Mouse (Mus musculus): ENCODE measurements at regions not wholly inside any gene's neighbourhood (a gene's known extent, or its start where the extent isn't known, plus 50 kb on each side); places are given as distances from the start of the nearest gene placed in this dataset.
"Not testable (repeated sequence)": the region's sequence is repeated elsewhere in the genome, so short reads cannot be mapped to it uniquely, and the experiment has no call there.

DNA sequence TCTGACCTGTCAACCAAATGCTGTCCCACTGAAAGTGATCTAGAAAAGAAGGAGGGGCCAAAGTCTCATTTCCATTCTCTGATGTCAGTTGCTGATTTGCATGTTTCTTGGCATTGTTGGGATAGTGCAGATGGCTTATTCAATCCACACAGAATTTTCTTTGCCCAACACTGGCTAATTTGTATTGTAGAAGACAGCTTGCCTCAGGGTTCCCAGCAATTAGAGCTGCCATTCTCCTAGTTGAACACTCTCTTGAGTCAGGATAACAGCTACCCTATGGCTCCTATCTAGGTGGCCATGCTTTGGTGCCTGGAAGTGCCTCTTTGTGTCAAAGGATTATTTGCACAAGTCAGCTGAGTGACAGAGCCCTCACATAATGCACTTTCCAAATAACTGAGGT is 569.0 kb downstream of the Lrriq3 start:
- no peak overlapping the region for H3K9ac ChIP-seq (replicated peaks; ENCODE audit: low read length)
- no peak overlapping the region for H3K4me3 ChIP-seq (replicated peaks; ENCODE audit: low read depth, low read length)
- DNase-seq (no peak), ATAC-seq (ENCODE audit: low FRiP score, low TSS enrichment) (no peak)
- H3K27ac ChIP-seq (replicated peaks; ENCODE audit: low read depth, low read length): no peak overlapping the region
- H3K4me2 ChIP-seq (ENCODE audit: low read length): no peak overlapping the region
- no peaks in the 10 kb centered on the region for H3K27me3 ChIP-seq (ENCODE audit: control insufficient read depth, insufficient read depth, low read length)
- no peaks in the 10 kb centered on the region for H3K4me1 ChIP-seq (ENCODE audit: control insufficient read depth, insufficient read depth, low read length)
- H3K9me3 ChIP-seq (ENCODE audit: control insufficient read depth, low read length): no peaks in the 10 kb centered on the region
- no peaks in the 10 kb centered on the region for H3K36me3 ChIP-seq (ENCODE audit: control insufficient read depth, insufficient read depth, low read length)

DNA sequence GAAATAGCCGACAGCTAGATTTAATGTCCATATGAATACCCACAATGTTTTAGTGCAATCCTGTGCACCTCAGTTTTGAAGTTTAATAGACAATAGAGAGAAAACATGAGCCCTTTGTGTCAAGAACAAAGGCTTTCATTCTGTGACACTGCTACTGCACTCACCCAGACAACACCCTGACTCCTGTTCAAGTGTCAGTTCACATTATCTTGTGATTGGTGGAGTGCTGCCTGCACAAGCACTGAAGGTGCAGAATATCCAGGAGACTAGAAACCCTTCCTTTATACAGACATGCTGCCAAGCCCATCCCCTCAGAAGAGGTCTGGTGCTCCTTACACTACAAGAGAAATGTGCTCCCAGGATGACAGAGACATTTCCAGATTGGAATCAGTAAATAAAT is 579.3 kb downstream of the Lrriq3 start:
- ATAC-seq (ENCODE audit: low FRiP score, low TSS enrichment): no peak
- Histone ChIP-seq H3K27me3 (ENCODE audit: control insufficient read depth, insufficient read depth, low read length) (no peaks in the 10 kb centered on the region), H3K4me1 (ENCODE audit: control insufficient read depth, insufficient read depth, low read length) (no peaks in the 10 kb centered on the region), H3K4me2 (ENCODE audit: low read length) (no peak overlapping the region), H3K9me3 (ENCODE audit: control insufficient read depth, low read length) (no peaks in the 10 kb centered on the region), H3K9ac (replicated peaks; ENCODE audit: low read length) (no peak overlapping the region), H3K36me3 (ENCODE audit: control insufficient read depth, insufficient read depth, low read length) (no peaks in the 10 kb centered on the region), H3K4me3 (replicated peaks; ENCODE audit: low read depth, low read length) (no peak overlapping the region), H3K27ac (replicated peaks; ENCODE audit: low read depth, low read length) (no peak overlapping the region)
- WGBS: 22% methylated on average over 1 of the region's 1 CpGs
- DNase-seq: peak; percentile 8

DNA sequence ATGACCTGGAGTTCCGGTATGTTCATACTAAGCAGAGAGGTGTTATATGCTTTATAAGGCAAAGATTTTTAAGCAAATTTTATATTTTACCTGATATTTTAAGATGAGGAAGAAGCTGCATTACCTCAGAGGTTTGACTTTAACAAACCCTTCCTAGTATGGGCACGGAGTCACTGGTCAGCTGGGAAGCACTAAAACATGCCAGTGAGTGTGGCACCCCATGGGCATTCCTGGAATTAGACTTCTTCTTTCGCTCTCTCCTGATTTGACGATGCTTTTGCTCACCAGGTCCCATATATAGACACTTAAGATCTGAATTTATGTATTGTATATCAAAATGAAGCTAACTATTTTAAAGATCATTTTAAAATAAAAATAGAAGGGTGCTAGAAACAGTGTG is 587.0 kb downstream of the Lrriq3 start:
- ATAC-seq (ENCODE audit: low FRiP score, low TSS enrichment) (no peak), DNase-seq (no peak)
- no peaks in the 10 kb centered on the region for H3K27me3 ChIP-seq (ENCODE audit: control insufficient read depth, insufficient read depth, low read length)
- no peak overlapping the region for H3K4me2 ChIP-seq (ENCODE audit: low read length)
- no peak overlapping the region for H3K9ac ChIP-seq (replicated peaks; ENCODE audit: low read length)
- H3K4me1 ChIP-seq (ENCODE audit: control insufficient read depth, insufficient read depth, low read length): no peaks in the 10 kb centered on the region
- no peaks in the 10 kb centered on the region for H3K36me3 ChIP-seq (ENCODE audit: control insufficient read depth, insufficient read depth, low read length)
- WGBS: 82% methylated on average over 4 of the region's 4 CpGs
- H3K9me3 ChIP-seq (ENCODE audit: control insufficient read depth, low read length): no peaks in the 10 kb centered on the region
- H3K27ac ChIP-seq (replicated peaks; ENCODE audit: low read depth, low read length): no peak overlapping the region
- no peak overlapping the region for H3K4me3 ChIP-seq (replicated peaks; ENCODE audit: low read depth, low read length)

DNA sequence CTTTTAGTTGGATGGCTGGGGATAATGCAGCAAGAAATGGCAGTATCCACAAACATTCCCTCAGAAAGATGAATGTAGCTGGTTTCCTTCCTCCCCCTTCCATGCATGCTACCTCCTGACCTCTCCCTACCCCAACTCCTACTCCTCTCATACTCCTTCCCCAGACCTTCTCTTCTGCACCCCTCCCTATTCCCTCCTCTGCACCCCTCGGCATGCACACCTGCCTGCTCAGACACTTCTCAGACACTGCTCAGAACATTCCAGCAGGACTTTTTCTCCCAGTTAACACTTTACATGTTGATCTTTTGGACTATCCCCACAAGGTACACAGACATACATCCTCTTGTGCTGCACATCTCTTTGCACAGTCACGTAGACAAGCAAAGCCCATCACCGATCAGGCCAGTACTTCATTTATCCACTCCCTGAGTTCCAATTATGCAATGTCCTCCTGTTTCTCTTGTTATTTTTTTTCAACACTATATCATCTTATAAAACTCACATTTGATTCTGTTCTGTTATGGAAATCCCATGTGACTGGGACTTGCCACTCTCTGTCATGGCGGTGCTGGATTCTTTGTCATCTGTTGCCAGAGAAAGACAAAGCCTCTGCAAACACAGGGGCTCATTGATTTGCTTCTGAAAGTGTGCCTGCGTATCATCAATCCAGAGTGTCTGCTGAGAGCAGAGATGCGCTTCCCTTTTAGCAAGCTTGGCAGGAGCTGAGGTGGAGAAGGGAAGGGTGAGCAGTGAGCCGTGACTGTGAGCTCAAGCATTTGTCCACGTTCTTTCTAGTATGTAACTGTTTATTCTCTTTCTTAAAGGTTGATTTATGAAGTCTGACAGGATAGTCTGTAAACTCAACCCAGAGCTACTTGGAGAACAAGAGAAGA is 589.9 kb downstream of the Lrriq3 start:
- Histone ChIP-seq H3K9me3 (ENCODE audit: control insufficient read depth, low read length) (no peaks in the 10 kb centered on the region), H3K4me3 (replicated peaks; ENCODE audit: low read depth, low read length) (no peak overlapping the region), H3K36me3 (ENCODE audit: control insufficient read depth, insufficient read depth, low read length) (no peaks in the 10 kb centered on the region), H3K27me3 (ENCODE audit: control insufficient read depth, insufficient read depth, low read length) (no peaks in the 10 kb centered on the region), H3K4me1 (ENCODE audit: control insufficient read depth, insufficient read depth, low read length) (no peaks in the 10 kb centered on the region), H3K27ac (replicated peaks; ENCODE audit: low read depth, low read length) (no peak overlapping the region), H3K4me2 (ENCODE audit: low read length) (no peak overlapping the region), H3K9ac (replicated peaks; ENCODE audit: low read length) (no peak overlapping the region)
- ATAC-seq (ENCODE audit: low FRiP score, low TSS enrichment) (no peak), DNase-seq (peak; percentile 37)
- 37% methylated on average over 8 of the region's 8 CpGs for WGBS

DNA sequence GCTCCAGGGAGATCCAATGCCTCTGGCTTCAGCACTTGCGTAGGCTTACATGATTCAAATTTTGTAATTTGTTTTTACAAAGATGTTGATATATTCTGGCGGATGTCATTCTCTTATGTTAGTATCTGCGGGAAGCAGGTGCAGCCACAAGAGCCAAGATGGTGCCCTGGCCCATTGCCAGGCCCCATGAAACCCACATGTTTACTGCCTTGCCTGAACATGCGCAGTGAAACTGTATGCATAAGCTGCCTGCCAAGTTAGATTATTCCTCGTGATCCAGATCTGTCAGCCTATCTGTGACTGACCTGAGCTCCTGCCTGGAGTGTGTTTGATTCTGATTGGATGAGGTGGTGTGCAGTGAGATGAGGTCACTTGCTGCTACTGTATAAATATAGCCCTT is 595.1 kb downstream of the Lrriq3 start:
- 86% methylated on average over 5 of the region's 5 CpGs for WGBS

DNA sequence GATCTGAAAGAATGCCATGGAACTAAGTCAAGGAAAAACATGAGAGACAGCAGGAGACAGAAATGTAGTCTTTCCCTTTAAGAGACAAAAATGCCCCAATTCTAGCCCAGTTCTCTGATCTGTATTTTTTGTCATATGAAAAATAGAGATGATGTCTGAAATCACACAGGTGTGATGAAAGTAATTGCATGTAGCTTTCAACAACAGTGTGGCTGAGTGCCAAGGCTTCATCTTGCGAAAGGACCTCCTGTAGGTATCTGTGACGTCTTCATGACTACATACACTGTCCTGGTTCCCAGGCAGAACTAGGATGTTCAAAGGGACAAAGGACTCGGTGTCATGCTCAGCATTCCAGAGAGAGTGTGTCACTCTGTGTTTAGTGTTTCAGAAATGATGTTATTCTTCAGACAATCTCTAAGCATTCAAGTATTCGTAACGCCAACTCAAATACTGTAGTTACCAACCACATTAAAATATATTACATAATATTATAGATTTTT is 629.8 kb downstream of the Lrriq3 start:
- Histone ChIP-seq H3K9ac (replicated peaks; ENCODE audit: low read length) (no peak overlapping the region), H3K4me1 (ENCODE audit: control insufficient read depth, insufficient read depth, low read length) (no peaks in the 10 kb centered on the region), H3K36me3 (ENCODE audit: control insufficient read depth, insufficient read depth, low read length) (no peaks in the 10 kb centered on the region), H3K4me3 (replicated peaks; ENCODE audit: low read depth, low read length) (no peak overlapping the region), H3K9me3 (ENCODE audit: control insufficient read depth, low read length) (no peaks in the 10 kb centered on the region), H3K27ac (replicated peaks; ENCODE audit: low read depth, low read length) (no peak overlapping the region), H3K4me2 (ENCODE audit: low read length) (no peak overlapping the region), H3K27me3 (ENCODE audit: control insufficient read depth, insufficient read depth, low read length) (no peaks in the 10 kb centered on the region)
- ATAC-seq (ENCODE audit: low FRiP score, low TSS enrichment) (no peak), DNase-seq (no peak)
- WGBS: 82% methylated on average over 5 of the region's 5 CpGs

More for the DNA sequence above, 595.1 kb downstream of the Lrriq3 start:
- ATAC-seq (ENCODE audit: low FRiP score, low TSS enrichment) (no peak), DNase-seq (peak; percentile 21)
- Histone ChIP-seq H3K27ac (replicated peaks; ENCODE audit: low read depth, low read length) (no peak overlapping the region), H3K4me2 (ENCODE audit: low read length) (no peak overlapping the region), H3K36me3 (ENCODE audit: control insufficient read depth, insufficient read depth, low read length) (no peaks in the 10 kb centered on the region), H3K27me3 (ENCODE audit: control insufficient read depth, insufficient read depth, low read length) (no peaks in the 10 kb centered on the region), H3K4me3 (replicated peaks; ENCODE audit: low read depth, low read length) (no peak overlapping the region), H3K4me1 (ENCODE audit: control insufficient read depth, insufficient read depth, low read length) (no peaks in the 10 kb centered on the region), H3K9ac (replicated peaks; ENCODE audit: low read length) (no peak overlapping the region), H3K9me3 (ENCODE audit: control insufficient read depth, low read length) (no peaks in the 10 kb centered on the region)

DNA sequence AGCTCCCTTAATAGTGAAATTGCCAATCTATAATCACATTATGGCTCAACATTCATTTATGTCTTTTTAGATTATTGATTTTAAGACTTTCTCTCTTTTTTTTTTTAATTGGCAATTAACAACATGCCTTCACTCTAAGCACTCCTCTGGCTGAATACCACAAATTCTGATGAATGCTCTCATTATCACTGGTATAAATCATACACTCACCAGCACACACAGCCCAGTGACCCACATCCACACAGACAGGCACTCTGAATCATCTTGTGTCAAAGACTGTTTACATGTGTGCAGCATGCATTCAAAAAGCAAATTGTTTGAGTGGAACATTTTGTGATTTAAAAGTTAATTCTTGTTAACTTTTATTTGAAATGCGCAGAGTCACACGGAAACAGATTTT is 649.2 kb downstream of the Lrriq3 start:
- WGBS: 94% methylated on average over 2 of the region's 2 CpGs
- no peaks in the 10 kb centered on the region for H3K4me1 ChIP-seq (ENCODE audit: control insufficient read depth, insufficient read depth, low read length)
- H3K36me3 ChIP-seq (ENCODE audit: control insufficient read depth, insufficient read depth, low read length): no peaks in the 10 kb centered on the region
- H3K9me3 ChIP-seq (ENCODE audit: control insufficient read depth, low read length): no peaks in the 10 kb centered on the region
- H3K4me2 ChIP-seq (ENCODE audit: low read length): no peak overlapping the region
- no peak overlapping the region for H3K9ac ChIP-seq (replicated peaks; ENCODE audit: low read length)
- H3K27me3 ChIP-seq (ENCODE audit: control insufficient read depth, insufficient read depth, low read length): no peaks in the 10 kb centered on the region
- no peak overlapping the region for H3K27ac ChIP-seq (replicated peaks; ENCODE audit: low read depth, low read length)
- ATAC-seq (ENCODE audit: low FRiP score, low TSS enrichment) (no peak), DNase-seq (no peak)
- H3K4me3 ChIP-seq (replicated peaks; ENCODE audit: low read depth, low read length): no peak overlapping the region

DNA sequence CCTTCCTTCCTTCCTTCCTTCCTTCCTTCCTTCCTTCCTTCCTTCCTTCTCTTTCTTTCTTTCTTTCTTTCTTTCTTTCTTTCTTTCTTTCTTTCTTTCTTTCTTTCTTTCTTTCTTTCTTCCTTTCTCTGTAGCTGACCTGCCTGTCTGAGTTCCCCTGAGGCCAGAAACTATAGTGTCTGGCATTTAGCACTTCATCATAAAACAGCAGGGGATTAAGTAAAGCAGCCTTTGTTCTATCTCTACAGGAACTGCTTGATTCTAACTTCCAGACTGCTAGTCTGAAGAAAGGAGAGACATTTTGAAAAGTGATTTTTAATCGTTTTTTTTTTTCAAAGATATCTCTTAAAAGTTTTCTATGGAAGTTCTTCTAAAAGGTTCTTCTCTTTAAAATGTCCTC is 653.4 kb downstream of the Lrriq3 start:
- ATAC-seq (ENCODE audit: low FRiP score, low TSS enrichment); H3K9me3 ChIP-seq (ENCODE audit: control insufficient read depth, low read length); H3K4me2 ChIP-seq (ENCODE audit: low read length); H3K27ac ChIP-seq (replicated peaks; ENCODE audit: low read depth, low read length); H3K4me3 ChIP-seq (replicated peaks; ENCODE audit: low read depth, low read length); H3K36me3 ChIP-seq (ENCODE audit: control insufficient read depth, insufficient read depth, low read length); H3K9ac ChIP-seq (replicated peaks; ENCODE audit: low read length); H3K4me1 ChIP-seq (ENCODE audit: control insufficient read depth, insufficient read depth, low read length); DNase-seq; H3K27me3 ChIP-seq (ENCODE audit: control insufficient read depth, insufficient read depth, low read length): not testable (repeated sequence)
- 39% methylated on average over 1 of the region's 1 CpGs for WGBS

DNA sequence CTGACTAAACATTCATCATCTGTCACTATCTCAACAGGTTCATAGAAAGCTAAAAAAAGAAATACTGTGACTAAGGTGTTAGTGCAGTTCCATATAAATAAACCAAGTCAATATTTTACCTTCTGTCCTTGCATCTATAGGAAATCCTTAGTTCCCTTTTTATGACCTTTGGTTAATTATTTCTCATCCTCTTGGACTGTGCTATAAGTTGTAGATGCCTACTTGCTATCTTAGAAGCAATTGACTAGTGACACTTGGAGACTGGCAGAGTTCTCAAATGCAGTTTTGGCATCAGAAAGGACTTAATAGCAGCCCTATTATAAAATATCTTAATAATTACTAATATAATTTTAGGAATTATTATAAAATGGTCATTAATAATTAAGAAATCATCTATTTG is 654.3 kb downstream of the Lrriq3 start:
- H3K27ac ChIP-seq (replicated peaks; ENCODE audit: low read depth, low read length): no peak overlapping the region
- no peak for ATAC-seq (ENCODE audit: low FRiP score, low TSS enrichment)
- no peaks in the 10 kb centered on the region for H3K27me3 ChIP-seq (ENCODE audit: control insufficient read depth, insufficient read depth, low read length)
- H3K4me1 ChIP-seq (ENCODE audit: control insufficient read depth, insufficient read depth, low read length): no peaks in the 10 kb centered on the region
- H3K4me3 ChIP-seq (replicated peaks; ENCODE audit: low read depth, low read length): no peak overlapping the region
- H3K4me2 ChIP-seq (ENCODE audit: low read length): no peak overlapping the region
- no peak for DNase-seq
- no peaks in the 10 kb centered on the region for H3K36me3 ChIP-seq (ENCODE audit: control insufficient read depth, insufficient read depth, low read length)
- H3K9ac ChIP-seq (replicated peaks; ENCODE audit: low read length): no peak overlapping the region
- peaks cover 3% of the 10 kb centered on the region; the same call in 1 of the 2 replicates for H3K9me3 ChIP-seq (ENCODE audit: control insufficient read depth, low read length)
